Mouse (Mus musculus) stomach, embryonic 15.5 days (tissue): ENCODE measurements at regions not wholly inside any gene's neighbourhood (a gene's known extent, or its start where the extent isn't known, plus 50 kb on each side); places are given as distances from the start of the nearest gene placed in this dataset.
A peak's percentile ranks its signal among the peaks of the same experiment; 100 is the strongest.

Experiments
- ATAC-seq: fragments of 200-750 bp; cut with Nextera tagmentation; 2 replicates; pipeline ENCODE4 v1.8.0; 2017; ENCODE audit warnings: low read depth, moderate number of reproducible peaks, moderate TSS enrichment; ENCODE audit not compliant: insufficient read depth, low FRiP score
- H3K27ac ChIP-seq: fragments of 300-500 bp; sonication (generic); 2 replicates; pipeline ENCODE4 v1.5.1; 2015; ENCODE audit warnings: mild to moderate bottlenecking, inconsistent platforms
- H3K27me3 ChIP-seq: fragments of 300-500 bp; sonication (generic); replicated peaks from 2 replicates; pipeline ENCODE4 v1.6.1; 2015; ENCODE audit warnings: inconsistent platforms
- H3K36me3 ChIP-seq: fragments of 300-500 bp; sonication (generic); 2 replicates; pipeline ENCODE4 v1.6.1; 2015; ENCODE audit warnings: inconsistent platforms
- H3K4me1 ChIP-seq: fragments of 300-500 bp; sonication (generic); 2 replicates; pipeline ENCODE4 v1.6.1; 2015; ENCODE audit warnings: inconsistent platforms
- H3K4me2 ChIP-seq: fragments of 300-500 bp; sonication (generic); 2 replicates; pipeline ENCODE4 v1.6.1; 2015; ENCODE audit warnings: mild to moderate bottlenecking, inconsistent platforms
- H3K4me3 ChIP-seq: fragments of 300-500 bp; sonication (generic); replicated peaks from 2 replicates; pipeline ENCODE4 v1.5.1; 2015; ENCODE audit warnings: inconsistent platforms
- H3K9ac ChIP-seq: fragments of 300-500 bp; sonication (generic); 2 replicates; pipeline ENCODE4 v1.6.1; 2015; ENCODE audit warnings: inconsistent platforms
- H3K9me3 ChIP-seq: fragments of 300-500 bp; sonication (generic); 2 replicates; pipeline ENCODE4 v1.6.1; 2016; ENCODE audit warnings: inconsistent platforms
- WGBS: fragments of 180-500 bp; shearing (Covaris S2); methylation state at CpG from one replicate; pipeline ENCODE4 v1.1.7; 2015; 5-methylcytosine and 5-hydroxymethylcytosine counted together

DNA sequence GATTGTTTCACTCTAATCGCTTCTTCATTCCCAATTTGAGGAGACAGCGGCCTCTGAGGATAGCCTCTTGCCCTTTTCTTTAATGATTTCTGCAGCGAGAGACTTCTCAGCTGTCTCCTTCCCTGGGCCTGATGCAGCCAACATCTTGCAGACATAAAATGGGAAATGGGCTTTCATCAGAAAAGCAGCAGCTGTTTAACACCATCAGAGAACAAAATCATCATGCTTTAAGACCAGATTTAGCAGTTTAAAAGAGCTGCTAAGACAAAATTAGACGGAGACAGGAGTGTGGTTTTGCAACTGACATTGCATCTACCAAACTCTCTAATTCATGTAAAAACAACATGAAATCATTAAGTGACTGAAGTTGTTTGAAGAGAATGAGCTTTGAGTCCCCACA lies 431.2 kb upstream of the Gm10295 start:
- no peaks in the 10 kb centered on the region for H3K4me1 ChIP-seq
- no peak overlapping the region for H3K4me3 ChIP-seq
- no peaks in the 10 kb centered on the region for H3K9me3 ChIP-seq
- no peak for ATAC-seq
- no peaks in the 10 kb centered on the region for H3K36me3 ChIP-seq
- no peak overlapping the region for H3K27ac ChIP-seq
- no peaks in the 10 kb centered on the region for H3K27me3 ChIP-seq
- no peak overlapping the region for H3K9ac ChIP-seq
- WGBS, result 57% methylated on average over 4 of the region's 4 CpGs
- H3K4me2 ChIP-seq, result no peak overlapping the region

- no peak for ATAC-seq
- no peak overlapping the region for H3K4me3 ChIP-seq
- H3K27me3 ChIP-seq, result no peaks in the 10 kb centered on the region
- WGBS, result 83% methylated on average over 5 of the region's 5 CpGs
- no peak overlapping the region for H3K27ac ChIP-seq
- H3K9ac ChIP-seq, result no peak overlapping the region
- H3K36me3 ChIP-seq, result no peaks in the 10 kb centered on the region
- no peaks in the 10 kb centered on the region for H3K9me3 ChIP-seq
- no peak overlapping the region for H3K4me2 ChIP-seq
- no peaks in the 10 kb centered on the region for H3K4me1 ChIP-seq
Measured at GRCm38 (mm10) chr7:71749886-71750285, 398.6 kb upstream of the Gm10295 start.

DNA sequence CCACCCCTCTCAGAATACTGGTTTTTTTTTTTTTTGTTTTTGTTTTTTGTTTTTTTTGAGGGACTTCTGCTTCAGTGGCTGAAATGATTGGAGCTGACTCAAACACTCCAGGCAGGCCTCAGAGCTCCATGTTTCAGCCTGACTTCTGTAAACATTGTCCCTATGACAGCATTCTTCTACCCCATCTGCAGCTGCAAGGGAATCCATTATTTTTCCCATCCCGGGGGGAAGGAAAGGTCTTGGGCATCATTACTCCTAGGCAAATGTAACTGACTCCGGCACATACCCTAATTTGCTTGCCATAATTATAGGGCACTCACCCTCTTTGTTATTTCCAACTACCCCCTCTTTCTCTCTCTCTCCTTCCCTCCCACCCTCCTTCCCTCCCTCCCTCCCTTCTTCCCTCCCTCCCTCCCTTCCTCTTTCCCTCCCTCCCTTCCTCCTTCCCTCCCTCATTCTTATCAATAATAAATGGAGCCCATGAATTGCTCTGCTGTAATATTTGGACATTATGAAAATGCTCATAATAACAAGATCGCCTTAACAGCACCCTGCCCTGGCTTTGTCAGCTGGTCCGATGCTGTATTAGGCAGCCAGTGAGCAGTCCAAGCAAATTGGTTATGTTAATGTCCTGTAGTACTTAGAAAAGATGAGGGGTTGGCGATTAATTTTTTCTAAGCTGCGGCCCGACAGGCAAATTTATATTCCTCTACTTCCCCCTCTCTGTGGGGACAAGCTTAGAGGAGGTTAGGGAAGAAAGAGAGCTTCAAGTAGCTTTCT lies 395.0 kb upstream of the Gm10295 start:
- no peak for ATAC-seq
- H3K4me2 ChIP-seq, result no peak overlapping the region
- H3K27me3 ChIP-seq, result no peaks in the 10 kb centered on the region
- H3K4me1 ChIP-seq, result no peaks in the 10 kb centered on the region
- no peak overlapping the region for H3K4me3 ChIP-seq
- WGBS, result 55% methylated on average over 7 of the region's 7 CpGs
- no peak overlapping the region for H3K9ac ChIP-seq
- H3K27ac ChIP-seq, result no peak overlapping the region
- H3K36me3 ChIP-seq, result no peaks in the 10 kb centered on the region
- H3K9me3 ChIP-seq, result no peaks in the 10 kb centered on the region

DNA sequence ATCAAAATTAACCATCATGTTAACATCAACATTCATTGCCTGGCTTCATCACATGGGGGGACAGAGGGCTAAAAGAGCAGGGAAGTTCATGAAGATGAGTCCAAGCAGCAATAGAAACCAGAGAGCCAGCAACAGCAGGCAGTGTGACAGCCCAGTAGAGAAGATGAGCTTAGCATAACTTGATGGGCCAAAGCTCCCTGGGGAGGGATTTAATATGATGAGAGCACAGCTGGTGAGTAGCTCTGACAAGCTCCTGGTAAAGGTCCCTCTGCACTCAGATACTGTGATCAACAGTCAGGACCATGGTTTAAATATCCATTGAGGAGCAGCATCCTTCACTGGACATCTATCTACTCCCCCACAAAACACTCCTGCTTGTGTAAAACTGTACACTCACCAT lies 377.2 kb upstream of the Gm10295 start:
- Histone ChIP-seq H3K27me3 (no peaks in the 10 kb centered on the region), H3K9me3 (no peaks in the 10 kb centered on the region), H3K4me2 (no peak overlapping the region), H3K36me3 (no peaks in the 10 kb centered on the region), H3K27ac (no peak overlapping the region), H3K4me3 (no peak overlapping the region), H3K4me1 (no peaks in the 10 kb centered on the region), H3K9ac (no peak overlapping the region)
- no peak for ATAC-seq

DNA sequence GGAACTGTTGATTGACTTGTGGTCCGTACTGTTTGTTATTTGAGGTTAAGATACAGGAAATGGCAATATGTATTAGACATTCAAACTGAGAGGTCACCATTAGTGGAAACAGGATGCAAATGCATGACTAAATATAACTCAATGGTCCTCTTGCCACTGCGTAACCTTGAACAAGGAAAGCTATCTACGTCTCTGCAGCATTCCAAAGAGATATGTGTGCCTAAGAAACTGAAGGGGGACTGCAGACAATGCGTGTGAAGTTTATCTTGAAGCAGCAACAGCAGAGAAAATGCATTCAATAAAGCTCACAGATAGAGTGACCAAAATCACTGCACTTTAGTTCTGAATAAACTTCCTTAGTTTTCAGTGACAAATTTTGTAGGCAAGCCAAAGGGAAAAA lies 356.9 kb upstream of the Gm10295 start:
- WGBS, result 51% methylated on average over 4 of the region's 4 CpGs
- no peaks in the 10 kb centered on the region for H3K36me3 ChIP-seq
- no peak overlapping the region for H3K4me2 ChIP-seq
- H3K27ac ChIP-seq, result no peak overlapping the region
- no peak overlapping the region for H3K4me3 ChIP-seq
- H3K4me1 ChIP-seq, result no peaks in the 10 kb centered on the region
- no peaks in the 10 kb centered on the region for H3K9me3 ChIP-seq
- ATAC-seq, result no peak
- H3K9ac ChIP-seq, result no peak overlapping the region
- H3K27me3 ChIP-seq, result 0 out of 2 replicates have a peak, but pooled peaks cover 2% of the 10 kb centered on the region

DNA sequence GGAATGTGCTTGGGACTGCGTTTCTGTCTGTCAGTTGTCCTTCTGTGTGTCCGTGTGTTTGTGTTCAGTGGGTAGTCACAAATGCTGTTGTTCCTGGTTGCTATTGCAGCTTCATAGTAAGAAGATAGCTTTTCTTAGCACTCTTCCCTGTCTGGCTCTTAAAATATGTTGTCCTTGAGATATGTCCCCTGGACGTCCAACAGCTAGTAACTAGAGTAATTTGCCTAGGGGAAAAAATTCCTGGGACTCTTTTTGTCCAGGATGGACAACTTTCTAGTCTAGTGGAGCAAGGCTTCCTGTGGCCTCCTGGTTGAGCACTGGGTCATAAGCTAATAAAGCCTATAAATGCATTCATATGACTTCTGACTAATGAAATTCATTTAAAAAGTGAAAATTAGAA lies 354.9 kb upstream of the Gm10295 start:
- no peaks in the 10 kb centered on the region for H3K4me1 ChIP-seq
- no peak overlapping the region; the same call in 1 of the 2 replicates for H3K27ac ChIP-seq
- H3K4me3 ChIP-seq, result no peak overlapping the region
- H3K4me2 ChIP-seq, result no peak overlapping the region
- H3K9ac ChIP-seq, result no peak overlapping the region
- H3K36me3 ChIP-seq, result no peaks in the 10 kb centered on the region
- H3K27me3 ChIP-seq, result 0 out of 2 replicates have a peak, but pooled peaks cover 2% of the 10 kb centered on the region
- no peaks in the 10 kb centered on the region for H3K9me3 ChIP-seq
- ATAC-seq, result no peak
- 60% methylated on average over 3 of the region's 3 CpGs for WGBS

DNA sequence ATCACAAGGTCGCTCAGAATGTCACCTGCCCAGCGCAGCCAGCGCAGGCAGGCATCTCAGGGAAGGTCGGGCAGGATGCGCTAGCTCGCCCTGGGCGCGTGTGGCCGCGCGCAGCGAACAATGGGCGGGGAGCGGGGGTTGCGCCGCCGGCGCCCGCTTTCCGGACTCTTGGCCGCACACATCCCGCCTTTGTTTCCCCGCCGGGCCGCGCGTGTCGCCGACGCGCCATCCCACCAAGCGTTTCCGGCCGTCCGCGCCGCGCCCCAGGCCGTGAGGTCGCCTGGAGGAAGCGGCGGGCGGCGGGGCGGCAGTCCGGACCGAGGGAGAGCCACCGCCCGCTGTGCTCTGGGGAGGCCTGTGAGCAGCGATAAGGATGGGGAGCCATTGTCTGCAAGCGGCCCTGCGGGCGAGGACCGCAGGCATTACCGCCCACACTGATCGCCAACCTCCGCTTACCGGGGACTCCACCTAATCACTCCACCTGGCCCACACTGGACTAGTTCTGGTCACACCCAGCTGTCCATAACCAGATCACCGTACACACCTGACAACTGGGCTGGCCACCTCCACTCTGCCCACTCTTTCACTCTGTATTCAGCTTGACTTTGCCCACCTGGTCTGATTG lies 354.3 kb upstream of the Gm10295 start:
- H3K4me1 ChIP-seq, result no peaks in the 10 kb centered on the region
- H3K27ac ChIP-seq, result no peak overlapping the region; the same call in 1 of the 2 replicates
- ATAC-seq, result peak; percentile 79
- H3K4me3 ChIP-seq, result peak overlapping the region; percentile 55
- no peaks in the 10 kb centered on the region for H3K9me3 ChIP-seq
- H3K36me3 ChIP-seq, result no peaks in the 10 kb centered on the region
- H3K27me3 ChIP-seq, result 0 out of 2 replicates have a peak, but pooled peaks cover 2% of the 10 kb centered on the region
- peak overlapping the region; percentile 26; the same call in 1 of the 2 replicates for H3K9ac ChIP-seq
- WGBS, result 1% methylated on average over 53 of the region's 59 CpGs
- peak overlapping the region; percentile 97 for H3K4me2 ChIP-seq

- peak overlapping the region; percentile 55; the same call in 1 of the 2 replicates for H3K4me3 ChIP-seq
- peak overlapping the region; percentile 97 for H3K4me2 ChIP-seq
- H3K9ac ChIP-seq, result no peak overlapping the region
- no peaks in the 10 kb centered on the region for H3K36me3 ChIP-seq
- no peaks in the 10 kb centered on the region for H3K4me1 ChIP-seq
- ATAC-seq, result no peak
- no peaks in the 10 kb centered on the region for H3K9me3 ChIP-seq
- 0 out of 2 replicates have a peak, but pooled peaks cover 2% of the 10 kb centered on the region for H3K27me3 ChIP-seq
- H3K27ac ChIP-seq, result no peak overlapping the region
- 54% methylated on average over 4 of the region's 4 CpGs for WGBS
Measured at GRCm38 (mm10) chr7:71704661-71705240, 353.5 kb upstream of the Gm10295 start.
